Comparison of ENCODE assay signal across 7 mouse cellular contexts in genomic region chr1:36065761-36066150, GRCm38 (mm10). TPM values are rescaled to one million over a fixed set of nuclear protein-coding genes. Genes with fewer than 3 reads are reported as not detected.
DNase-seq lines count a peak whose midpoint lies in the region; ATAC-seq and TF ChIP-seq lines count a peak whose summit lies in the region.

No protein-coding gene starts in this region.

- H3K4me3 ChIP-seq in megakaryocyte, embryonic 14.5 days (replicated peaks) = peak overlapping the region; percentile 87
- H3K4me3 ChIP-seq in forebrain, embryonic 16.5 days (replicated peaks; ENCODE audit: low read length) = no peak overlapping the region
- H3K4me3 ChIP-seq in kidney, embryonic 16.5 days (ENCODE audit: low read length) = peak overlapping the region; percentile 33
- H3K4me3 ChIP-seq in neural tube, embryonic 12.5 days = no peak overlapping the region
- H3K4me3 ChIP-seq in thymus, adult 2 months (ENCODE audit: control insufficient read depth, insufficient read depth, low read length) = no peak overlapping the region

- peaks cover 4% of the 10 kb centered on the region for H3K36me3 ChIP-seq in megakaryocyte, embryonic 14.5 days (replicated peaks; ENCODE audit: low read length)
- no peaks in the 10 kb centered on the region for H3K36me3 ChIP-seq in forebrain, embryonic 16.5 days (ENCODE audit: control insufficient read depth, insufficient read depth)
- no peaks in the 10 kb centered on the region for H3K36me3 ChIP-seq in kidney, embryonic 16.5 days (ENCODE audit: insufficient read depth, low read length)
- H3K36me3 ChIP-seq in neural tube, embryonic 12.5 days = no peaks in the 10 kb centered on the region
- no peaks in the 10 kb centered on the region for H3K36me3 ChIP-seq in thymus, adult 2 months (ENCODE audit: control insufficient read depth, insufficient read depth, low read length)

- DNase-seq in thymus, adult 2 months = no peak

- H3K4me1 ChIP-seq in megakaryocyte, embryonic 14.5 days = peaks cover 83% of the 10 kb centered on the region
- peaks cover 36% of the 10 kb centered on the region for H3K4me1 ChIP-seq in forebrain, embryonic 16.5 days (replicated peaks; ENCODE audit: control insufficient read depth, insufficient read depth, low read length)
- H3K4me1 ChIP-seq in kidney, embryonic 16.5 days (ENCODE audit: insufficient read depth, low read length) = peaks cover 48% of the 10 kb centered on the region
- peaks cover 36% of the 10 kb centered on the region for H3K4me1 ChIP-seq in neural tube, embryonic 12.5 days
- H3K4me1 ChIP-seq in thymus, adult 2 months (replicated peaks; ENCODE audit: control insufficient read depth, insufficient read depth, low read length) = peaks cover 34% of the 10 kb centered on the region

- no peaks in the 10 kb centered on the region for H3K9me3 ChIP-seq in megakaryocyte, embryonic 14.5 days
- H3K9me3 ChIP-seq in forebrain, embryonic 16.5 days (ENCODE audit: control insufficient read depth, low read length) = no peaks in the 10 kb centered on the region
- H3K9me3 ChIP-seq in kidney, embryonic 16.5 days (ENCODE audit: low read length) = no peaks in the 10 kb centered on the region
- no peaks in the 10 kb centered on the region for H3K9me3 ChIP-seq in neural tube, embryonic 12.5 days

- ATAC-seq in megakaryocyte, adult 5-6 weeks (ENCODE audit: poor library complexity, severe bottlenecking) = no peak
- no peak for ATAC-seq in forebrain, embryonic 16.5 days
- ATAC-seq in kidney, embryonic 16.5 days (ENCODE audit: low FRiP score, low TSS enrichment) = no peak
- ATAC-seq in neural tube, embryonic 12.5 days (ENCODE audit: low FRiP score, low read depth) = no peak
- ATAC-seq in CD4-positive, CD25-positive, alpha-beta regulatory T cell, adult 4 months = no peak

- peaks cover 40% of the 10 kb centered on the region for H3K27me3 ChIP-seq in megakaryocyte, embryonic 14.5 days (replicated peaks)
- no peaks in the 10 kb centered on the region for H3K27me3 ChIP-seq in forebrain, embryonic 16.5 days (replicated peaks; ENCODE audit: control insufficient read depth, insufficient read depth, low read length)
- H3K27me3 ChIP-seq in kidney, embryonic 16.5 days (ENCODE audit: insufficient read depth, low read length) = no peaks in the 10 kb centered on the region
- no peaks in the 10 kb centered on the region for H3K27me3 ChIP-seq in neural tube, embryonic 12.5 days (replicated peaks)
- no peaks in the 10 kb centered on the region for H3K27me3 ChIP-seq in thymus, adult 2 months (ENCODE audit: control insufficient read depth, insufficient read depth, low read length)

- no peak for TF ChIP-seq POLR2A in thymus, adult 2 months (IDR thresholded peaks at IDR 0.05; ENCODE audit: control insufficient read depth, extremely low read depth, insufficient read depth, low read length, poor library complexity)

- no peak overlapping the region for H3K27ac ChIP-seq in forebrain, embryonic 16.5 days (ENCODE audit: low read length)
- peak overlapping the region; percentile 77 for H3K27ac ChIP-seq in kidney, embryonic 16.5 days (ENCODE audit: low read length)
- H3K27ac ChIP-seq in neural tube, embryonic 12.5 days = no peak overlapping the region
- H3K27ac ChIP-seq in thymus, adult 2 months (ENCODE audit: control insufficient read depth, insufficient read depth, low read length) = no peak overlapping the region

- WGBS in forebrain, embryonic 16.5 days = 67% methylated on average over 9 of the region's 9 CpGs
- WGBS in kidney, embryonic 16.5 days = 42% methylated on average over 9 of the region's 9 CpGs
- 58% methylated on average over 9 of the region's 9 CpGs for WGBS in neural tube, embryonic 12.5 days
- 78% methylated on average over 9 of the region's 9 CpGs for WGBS in thymus, adult 2 months

- TF ChIP-seq CTCF in thymus, adult 2 months (IDR thresholded peaks at IDR 0.05; ENCODE audit: borderline replicate concordance, control insufficient read depth, extremely low read depth, insufficient read depth, low read length, poor library complexity) = no peak

- H3K9ac ChIP-seq in forebrain, embryonic 16.5 days (replicated peaks; ENCODE audit: low read depth, low read length) = no peak overlapping the region
- peak overlapping the region; percentile 62; the same call in 1 of the 2 replicates for H3K9ac ChIP-seq in kidney, embryonic 16.5 days (replicated peaks; ENCODE audit: low read length)
- no peak overlapping the region for H3K9ac ChIP-seq in neural tube, embryonic 12.5 days

- peak overlapping the region; percentile 52 for H3K4me2 ChIP-seq in forebrain, embryonic 16.5 days (ENCODE audit: low read length)
- H3K4me2 ChIP-seq in kidney, embryonic 16.5 days (replicated peaks; ENCODE audit: low read depth, low read length) = peak overlapping the region; percentile 54
- H3K4me2 ChIP-seq in neural tube, embryonic 12.5 days (replicated peaks) = peak overlapping the region; percentile 54

RNA-seq across cellular contexts. Expression of gene Hs6st1, which starts 2.4 kb away (rescaled TPM):
- polyA plus RNA-seq in megakaryocyte, embryonic 14.5 days (2012; ENCODE audit: insufficient read depth, low replicate concordance) = 8.9 and 10.2 TPM in 2 replicates
- 28.7 and 30.0 TPM in 2 replicates for total RNA-seq in megakaryocyte, adult 5-6 weeks (2015)
- total RNA-seq in megakaryocyte, adult 5-6 weeks (2017) = 16.0 and 17.0 TPM in 2 replicates
- 6.2 and 7.4 TPM in 2 replicates for polyA plus RNA-seq in forebrain, embryonic 16.5 days (2015; fragmentation: Nextera tagmentation; extraction: Ambion mirVana)
- 8.0 and 8.5 TPM in 2 replicates for polyA plus RNA-seq in kidney, embryonic 16.5 days (2015; fragmentation: Nextera tagmentation; extraction: Ambion mirVana)
- 28.1 and 34.4 TPM in 2 replicates for polyA plus RNA-seq in neural tube, embryonic 12.5 days (2016; fragmentation: Nextera tagmentation; extraction: Ambion mirVana)
- polyA plus RNA-seq in CD4-positive, CD25-positive, alpha-beta regulatory T cell, adult 4 months (2017; shearing (Covaris generic)) = 1 to 10 TPM; 4.3 to 4.7 TPM
- polyA plus RNA-seq in thymus, adult 2 months (2012; rRNA removed) = 125 and 128 TPM in 2 replicates

Comparison
In these comparisons a context has a peak if more than half of its experiments do, and no peak if none do; other contexts are left out.
1. H3K4me3 ChIP-seq: peak in megakaryocyte, embryonic 14.5 days (single experiment) and kidney, embryonic 16.5 days (single experiment); none in forebrain, embryonic 16.5 days (single experiment), neural tube, embryonic 12.5 days (single experiment) and thymus, adult 2 months (single experiment).
2. Peak in every context shown above with its lines, with median percentiles within 50 percentile points of each other: H3K4me2 ChIP-seq.